Mouse (Mus musculus) stomach, embryonic 15.5 days (tissue): ENCODE results near the gene Sv2b. TPM values are rescaled to one million over a fixed set of nuclear protein-coding genes. Genes with fewer than 3 reads are reported as not detected.
"Not testable (repeated sequence)": the region's sequence is repeated elsewhere in the genome, so short reads cannot be mapped to it uniquely, and the experiment has no call there.

ENCODE experiments used
- ATAC-seq: fragments of 200-750 bp; cut with Nextera tagmentation; 2 replicates; pipeline ENCODE4 v1.8.0; 2017; ENCODE audit warnings: low read depth, moderate number of reproducible peaks, moderate TSS enrichment; ENCODE audit not compliant: insufficient read depth, low FRiP score
- H3K27ac ChIP-seq: fragments of 300-500 bp; sonication (generic); 2 replicates; pipeline ENCODE4 v1.5.1; 2015; ENCODE audit warnings: mild to moderate bottlenecking, inconsistent platforms
- H3K27me3 ChIP-seq: fragments of 300-500 bp; sonication (generic); replicated peaks from 2 replicates; pipeline ENCODE4 v1.6.1; 2015; ENCODE audit warnings: inconsistent platforms
- H3K36me3 ChIP-seq: fragments of 300-500 bp; sonication (generic); 2 replicates; pipeline ENCODE4 v1.6.1; 2015; ENCODE audit warnings: inconsistent platforms
- H3K4me1 ChIP-seq: fragments of 300-500 bp; sonication (generic); 2 replicates; pipeline ENCODE4 v1.6.1; 2015; ENCODE audit warnings: inconsistent platforms
- H3K4me2 ChIP-seq: fragments of 300-500 bp; sonication (generic); 2 replicates; pipeline ENCODE4 v1.6.1; 2015; ENCODE audit warnings: mild to moderate bottlenecking, inconsistent platforms
- H3K4me3 ChIP-seq: fragments of 300-500 bp; sonication (generic); replicated peaks from 2 replicates; pipeline ENCODE4 v1.5.1; 2015; ENCODE audit warnings: inconsistent platforms
- H3K9ac ChIP-seq: fragments of 300-500 bp; sonication (generic); 2 replicates; pipeline ENCODE4 v1.6.1; 2015; ENCODE audit warnings: inconsistent platforms
- H3K9me3 ChIP-seq: fragments of 300-500 bp; sonication (generic); 2 replicates; pipeline ENCODE4 v1.6.1; 2016; ENCODE audit warnings: inconsistent platforms
- WGBS: fragments of 180-500 bp; shearing (Covaris S2); methylation state at CpG from one replicate; pipeline ENCODE4 v1.1.7; 2015; 5-methylcytosine and 5-hydroxymethylcytosine counted together
- polyA plus RNA-seq: library from polyadenylated mRNA; unstranded; fragments of >200 nt; fragmentation: Nextera tagmentation; extraction: Ambion mirVana; gene quantifications from 2 replicates; pipeline ENCODE4 v1.2.1, GENCODE M21; 2015

Sv2b gene
- polyA plus RNA-seq, 1 experiment from 2014 or later = 3.1 TPM

DNA sequence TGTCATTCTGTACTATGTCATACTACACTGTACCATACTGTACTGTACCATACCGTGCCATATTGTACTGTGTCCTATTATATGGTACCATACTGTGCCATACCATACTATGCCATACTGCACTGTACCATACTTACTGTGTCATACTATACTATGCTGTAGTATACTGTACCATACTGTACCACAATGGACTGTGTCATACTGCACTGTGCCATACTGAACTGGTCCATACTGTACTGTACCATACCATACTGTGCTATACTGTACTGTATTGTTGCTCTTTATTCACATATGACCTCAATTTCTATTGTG, 114.2 kb downstream of the Sv2b start:
- H3K9me3 ChIP-seq, H3K27ac ChIP-seq, H3K4me1 ChIP-seq, H3K27me3 ChIP-seq, H3K4me3 ChIP-seq, H3K9ac ChIP-seq, H3K4me2 ChIP-seq, H3K36me3 ChIP-seq: not testable (repeated sequence)
- WGBS = 100% methylated on average over 1 of the region's 1 CpGs
- ATAC-seq = peak; percentile 39; the same call in 1 of the 2 replicates

DNA sequence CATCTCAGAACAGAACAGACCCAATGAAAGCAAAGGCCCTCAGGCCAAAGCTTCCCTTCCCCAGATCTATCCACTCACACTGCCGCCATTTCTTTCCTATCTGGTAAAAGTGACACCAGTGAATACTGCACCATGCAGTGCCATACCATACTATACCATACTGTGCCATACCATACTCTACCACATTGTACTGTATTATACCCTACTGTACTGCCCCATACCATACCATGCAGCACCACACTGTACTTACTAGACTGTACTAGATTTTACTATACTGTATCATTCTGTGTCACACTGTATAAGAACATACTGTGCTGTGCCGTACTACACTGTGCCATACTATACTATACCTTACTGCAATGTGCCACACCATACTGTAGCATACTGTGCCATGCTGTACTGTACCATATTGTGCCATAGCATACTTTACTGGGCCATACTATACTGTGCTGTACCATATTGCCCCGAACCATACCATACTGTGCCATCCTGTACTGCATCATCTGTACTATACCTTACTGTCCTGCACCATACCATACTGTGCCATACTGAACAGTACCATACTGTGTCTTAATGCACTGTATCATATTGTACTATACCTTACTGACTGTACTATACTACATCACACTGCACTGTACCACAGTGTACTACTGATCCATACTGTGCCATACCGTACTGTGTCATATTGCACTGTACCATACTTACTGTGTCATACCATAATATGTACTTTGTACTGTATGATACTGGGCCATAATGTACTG, 114.7 kb downstream of the Sv2b start:
- ATAC-seq = no peak
- no peak overlapping the region for H3K9ac ChIP-seq
- 97% methylated on average over 4 of the region's 4 CpGs for WGBS
- H3K4me2 ChIP-seq = no peak overlapping the region
- H3K27ac ChIP-seq = no peak overlapping the region
- no peaks in the 10 kb centered on the region for H3K4me1 ChIP-seq
- H3K27me3 ChIP-seq = no peaks in the 10 kb centered on the region
- H3K9me3 ChIP-seq = no peaks in the 10 kb centered on the region
- no peaks in the 10 kb centered on the region for H3K36me3 ChIP-seq
- H3K4me3 ChIP-seq = no peak overlapping the region

DNA sequence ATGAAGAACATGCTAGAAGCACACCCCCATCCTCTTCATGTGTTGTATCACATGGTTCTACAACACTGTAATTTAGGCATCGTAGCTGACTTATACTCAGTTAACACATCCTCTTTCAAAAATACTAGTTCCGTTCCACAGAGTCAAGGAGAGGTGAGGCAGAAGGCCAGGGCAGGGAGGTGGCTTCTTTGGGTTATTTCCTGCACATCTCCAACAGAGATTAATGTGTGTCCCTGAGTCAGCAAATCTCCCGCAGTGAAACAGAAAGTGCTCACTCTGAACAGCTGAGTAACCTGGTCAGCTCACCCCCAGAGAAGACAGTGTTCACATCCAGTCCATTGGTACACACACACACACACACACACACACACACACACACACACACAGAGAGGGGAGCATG, 118.9 kb downstream of the Sv2b start:
- Histone ChIP-seq H3K4me3 (no peak overlapping the region), H3K27me3 (no peaks in the 10 kb centered on the region), H3K9me3 (no peaks in the 10 kb centered on the region), H3K27ac (no peak overlapping the region), H3K9ac (no peak overlapping the region), H3K36me3 (no peaks in the 10 kb centered on the region), H3K4me1 (no peaks in the 10 kb centered on the region), H3K4me2 (no peak overlapping the region)
- WGBS = 59% methylated on average over 3 of the region's 3 CpGs
- ATAC-seq = no peak

DNA sequence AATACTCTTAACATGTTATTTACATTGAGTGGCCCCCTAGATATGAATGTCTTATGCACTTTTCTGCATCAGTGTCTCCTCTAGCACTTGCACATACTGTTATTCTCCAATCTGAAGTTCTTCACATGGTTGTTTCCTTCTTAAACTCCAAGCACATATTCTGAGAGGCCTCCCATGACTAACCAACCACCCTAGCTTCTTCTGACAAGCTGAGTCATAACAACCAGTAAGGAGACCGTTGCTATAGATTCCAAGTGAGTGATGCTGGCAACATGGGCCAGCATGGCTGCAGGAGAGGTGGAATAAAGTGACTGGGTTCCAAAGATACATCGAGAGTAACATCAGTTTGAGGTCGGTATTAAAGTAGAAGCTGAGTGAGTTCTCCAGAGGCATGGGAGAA, 134.0 kb downstream of the Sv2b start:
- H3K27ac ChIP-seq = no peak overlapping the region
- no peaks in the 10 kb centered on the region for H3K4me1 ChIP-seq
- WGBS = 80% methylated on average over 3 of the region's 3 CpGs
- ATAC-seq = no peak
- H3K9me3 ChIP-seq = no peaks in the 10 kb centered on the region
- H3K4me3 ChIP-seq = no peak overlapping the region
- H3K4me2 ChIP-seq = no peak overlapping the region
- H3K9ac ChIP-seq = no peak overlapping the region
- H3K27me3 ChIP-seq = no peaks in the 10 kb centered on the region
- H3K36me3 ChIP-seq = no peaks in the 10 kb centered on the region

DNA sequence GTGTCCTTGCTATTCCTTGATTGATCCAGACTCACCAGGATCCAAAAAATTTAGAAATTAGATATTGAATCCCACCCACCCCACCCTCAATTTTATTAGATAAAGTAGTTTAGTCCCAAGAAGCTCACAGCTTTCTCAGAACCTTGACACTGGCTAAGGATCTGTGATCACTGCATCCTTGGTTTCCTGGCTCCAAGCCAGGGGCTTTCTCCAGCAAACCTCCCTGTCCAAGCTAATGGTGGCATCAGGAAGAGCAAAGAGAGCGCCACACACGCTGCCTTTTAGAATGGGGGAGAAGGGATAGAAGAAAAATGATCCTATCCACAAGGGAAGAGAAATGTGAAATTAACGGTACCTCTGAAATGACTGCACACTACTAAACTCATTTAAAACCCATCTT, 141.6 kb downstream of the Sv2b start:
- no peak overlapping the region for H3K9ac ChIP-seq
- H3K4me1 ChIP-seq = no peaks in the 10 kb centered on the region
- H3K27ac ChIP-seq = no peak overlapping the region
- H3K4me3 ChIP-seq = no peak overlapping the region
- no peaks in the 10 kb centered on the region for H3K27me3 ChIP-seq
- WGBS = 73% methylated on average over 3 of the region's 3 CpGs
- no peaks in the 10 kb centered on the region for H3K9me3 ChIP-seq
- H3K4me2 ChIP-seq = no peak overlapping the region
- H3K36me3 ChIP-seq = no peaks in the 10 kb centered on the region
- no peak for ATAC-seq

DNA sequence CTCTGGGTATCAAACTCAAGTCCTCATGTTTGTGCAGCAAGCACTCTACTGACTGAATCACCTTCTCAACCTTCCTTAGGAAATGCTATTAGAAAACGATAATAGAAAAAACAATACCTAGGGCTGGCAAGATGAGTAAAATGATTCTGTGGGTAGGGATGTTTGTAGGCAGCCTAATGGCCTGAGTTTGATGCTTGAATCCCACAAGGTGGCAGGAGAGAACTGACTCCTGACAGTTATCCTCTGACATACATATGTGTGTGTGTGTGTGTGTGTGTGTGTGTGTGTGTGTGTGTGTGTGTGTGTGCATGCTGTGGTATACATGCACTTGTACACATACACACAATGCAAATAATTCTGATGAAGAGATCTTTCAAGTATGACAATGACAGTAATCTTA, 161.9 kb downstream of the Sv2b start:
- WGBS = 77% methylated on average over 1 of the region's 1 CpGs

DNA sequence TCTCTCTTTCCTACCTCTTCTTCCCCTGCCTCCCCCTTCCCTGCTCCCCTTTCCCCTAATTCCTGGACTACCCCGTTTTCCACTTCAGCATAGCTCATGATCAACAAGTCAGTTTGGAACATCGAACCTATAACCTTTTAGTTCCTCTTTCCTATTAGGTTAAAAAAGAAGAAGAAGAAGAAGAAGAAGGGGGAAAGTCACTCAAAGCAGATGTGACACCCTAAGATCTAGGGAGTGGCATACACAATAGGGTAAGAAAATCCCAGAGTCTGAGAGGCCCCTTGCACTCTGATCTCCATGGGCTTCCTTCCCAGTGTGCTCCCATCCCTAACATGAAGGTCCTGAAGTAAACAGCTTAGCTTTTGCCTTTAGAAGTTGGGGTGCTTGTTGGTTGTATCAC, 166.3 kb downstream of the Sv2b start:
- Histone ChIP-seq H3K9me3 (no peaks in the 10 kb centered on the region), H3K36me3 (no peaks in the 10 kb centered on the region), H3K9ac (no peak overlapping the region), H3K4me2 (no peak overlapping the region), H3K27ac (no peak overlapping the region), H3K4me3 (no peak overlapping the region), H3K27me3 (no peaks in the 10 kb centered on the region), H3K4me1 (peaks cover 9% of the 10 kb centered on the region; the same call in 1 of the 2 replicates)
- WGBS = 50% methylated on average over 2 of the region's 2 CpGs
- ATAC-seq = no peak

More for the DNA sequence above, 161.9 kb downstream of the Sv2b start:
- H3K4me3 ChIP-seq = no peak overlapping the region
- no peak overlapping the region for H3K27ac ChIP-seq
- H3K4me2 ChIP-seq = no peak overlapping the region
- no peaks in the 10 kb centered on the region for H3K27me3 ChIP-seq
- no peaks in the 10 kb centered on the region for H3K36me3 ChIP-seq
- H3K9me3 ChIP-seq = no peaks in the 10 kb centered on the region
- ATAC-seq = no peak
- 0 out of 2 replicates have a peak, but pooled peaks cover 2% of the 10 kb centered on the region for H3K4me1 ChIP-seq
- H3K9ac ChIP-seq = no peak overlapping the region

DNA sequence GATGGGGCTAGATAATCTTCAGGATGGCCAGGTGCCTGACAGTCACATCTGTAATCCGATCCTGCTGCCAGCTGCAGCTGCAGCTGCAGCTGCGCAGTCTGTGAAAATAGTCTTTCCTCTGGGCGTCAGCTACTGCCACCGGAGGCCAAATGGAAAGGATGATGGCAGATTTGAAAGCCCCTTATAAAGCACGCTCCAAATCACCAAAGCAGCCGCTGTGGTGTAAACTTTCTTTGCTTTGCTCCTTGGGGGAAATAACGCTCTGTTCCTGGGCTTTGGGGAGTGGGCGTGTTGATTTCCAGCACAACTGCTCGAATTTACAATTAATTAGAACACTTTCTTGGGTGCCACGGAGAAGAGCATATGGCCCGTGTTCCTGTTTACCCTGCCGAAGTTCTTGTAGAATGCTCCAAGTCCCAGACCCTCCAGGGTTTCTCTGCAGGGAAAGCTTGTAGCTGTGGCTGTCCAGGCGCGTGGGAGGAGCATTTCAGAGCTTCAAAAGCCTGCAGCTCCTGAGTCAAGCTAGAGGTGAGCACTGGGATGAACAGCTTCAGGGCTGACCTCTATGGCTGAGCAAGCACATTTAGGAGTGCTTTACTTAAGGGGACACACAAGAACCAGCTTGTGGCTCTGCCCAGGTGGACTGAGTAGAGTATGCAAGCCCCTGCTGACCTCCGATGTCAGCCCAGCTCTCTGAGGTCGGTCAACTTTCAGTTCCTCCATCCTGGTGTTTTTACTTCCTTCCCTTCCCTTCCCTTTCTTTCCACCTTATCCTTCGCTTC, 167.0 kb downstream of the Sv2b start:
- no peak overlapping the region for H3K9ac ChIP-seq
- no peak for ATAC-seq
- no peaks in the 10 kb centered on the region for H3K36me3 ChIP-seq
- no peak overlapping the region for H3K27ac ChIP-seq
- peak overlapping the region; percentile 25 for H3K4me3 ChIP-seq
- no peaks in the 10 kb centered on the region for H3K9me3 ChIP-seq
- H3K4me1 ChIP-seq = peaks cover 9% of the 10 kb centered on the region; the same call in 1 of the 2 replicates
- H3K4me2 ChIP-seq = peak overlapping the region; percentile 56
- WGBS = 8% methylated on average over 17 of the region's 17 CpGs
- H3K27me3 ChIP-seq = no peaks in the 10 kb centered on the region

DNA sequence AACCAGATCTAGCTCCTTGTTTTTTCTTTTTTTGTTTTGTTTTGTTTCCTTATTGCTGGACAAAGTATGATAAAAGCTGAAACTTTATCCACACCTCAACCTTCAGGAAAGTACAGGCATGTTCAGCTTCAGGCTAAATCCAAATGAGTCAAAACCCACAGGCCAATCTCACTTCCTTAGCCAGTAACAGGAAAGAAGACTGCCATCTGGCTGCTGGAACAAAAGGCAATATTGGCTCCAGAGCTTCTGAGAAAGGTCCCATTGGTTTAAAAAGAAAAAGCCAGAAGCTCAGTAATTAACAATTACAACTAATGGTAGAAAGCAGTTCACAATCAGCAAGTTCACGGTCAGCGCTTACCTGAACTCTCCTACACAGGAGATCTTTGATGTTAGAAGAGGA, 169.8 kb downstream of the Sv2b start:
- no peak for ATAC-seq
- Histone ChIP-seq H3K36me3 (no peaks in the 10 kb centered on the region), H3K4me3 (no peak overlapping the region), H3K9ac (no peak overlapping the region), H3K4me2 (no peak overlapping the region), H3K4me1 (peaks cover 9% of the 10 kb centered on the region; the same call in 1 of the 2 replicates), H3K9me3 (no peaks in the 10 kb centered on the region), H3K27me3 (no peaks in the 10 kb centered on the region), H3K27ac (no peak overlapping the region)
- WGBS = 85% methylated on average over 2 of the region's 2 CpGs

DNA sequence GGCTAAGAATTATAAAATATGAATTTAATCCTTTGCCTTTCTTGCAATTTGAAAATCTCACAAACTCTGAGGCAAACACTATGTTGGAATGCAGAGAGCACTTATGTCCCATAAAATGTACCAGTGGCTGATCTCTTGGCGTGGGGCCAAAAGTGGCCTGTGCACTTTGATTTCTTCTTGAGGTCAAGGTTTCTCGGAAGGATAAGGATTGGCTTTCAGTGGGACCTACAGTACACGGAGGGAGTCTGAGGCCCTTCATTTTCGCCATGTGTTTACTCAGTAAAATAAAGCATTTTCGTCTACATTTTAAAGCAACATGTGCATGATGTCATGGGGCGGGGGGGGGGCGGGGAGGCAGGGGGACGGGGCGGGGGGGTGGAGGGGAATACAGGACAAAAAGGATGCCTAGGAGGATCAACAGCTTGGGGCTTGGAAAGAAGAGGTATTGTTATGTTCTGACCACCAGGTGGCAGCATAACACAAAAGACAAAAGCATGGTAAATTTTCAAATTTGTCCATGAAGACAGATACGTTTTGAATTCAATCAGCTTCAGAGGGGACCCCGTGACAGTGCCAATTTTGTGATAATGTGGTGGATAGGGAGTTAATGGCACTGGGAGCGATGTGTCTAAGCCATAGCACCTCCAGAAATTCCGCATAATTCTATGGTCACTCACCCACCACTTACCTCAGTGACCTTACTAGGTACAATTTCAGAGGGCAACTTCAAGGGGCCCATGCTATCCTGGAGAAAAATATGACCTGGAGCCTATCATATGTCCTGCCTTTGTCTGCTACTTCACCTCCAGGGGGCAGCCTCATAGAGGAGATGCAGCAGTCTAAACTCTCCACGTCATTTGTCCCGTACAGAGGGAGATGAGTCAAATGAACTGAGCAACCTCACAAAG, 174.1 kb downstream of the Sv2b start:
- 24% methylated on average over 15 of the region's 15 CpGs for WGBS
- no peak overlapping the region for H3K27ac ChIP-seq
- H3K27me3 ChIP-seq = no peaks in the 10 kb centered on the region
- H3K4me2 ChIP-seq = no peak overlapping the region
- no peak overlapping the region for H3K9ac ChIP-seq
- no peaks in the 10 kb centered on the region for H3K9me3 ChIP-seq
- no peaks in the 10 kb centered on the region for H3K36me3 ChIP-seq
- H3K4me1 ChIP-seq = no peaks in the 10 kb centered on the region
- no peak overlapping the region for H3K4me3 ChIP-seq
- ATAC-seq = no peak

DNA sequence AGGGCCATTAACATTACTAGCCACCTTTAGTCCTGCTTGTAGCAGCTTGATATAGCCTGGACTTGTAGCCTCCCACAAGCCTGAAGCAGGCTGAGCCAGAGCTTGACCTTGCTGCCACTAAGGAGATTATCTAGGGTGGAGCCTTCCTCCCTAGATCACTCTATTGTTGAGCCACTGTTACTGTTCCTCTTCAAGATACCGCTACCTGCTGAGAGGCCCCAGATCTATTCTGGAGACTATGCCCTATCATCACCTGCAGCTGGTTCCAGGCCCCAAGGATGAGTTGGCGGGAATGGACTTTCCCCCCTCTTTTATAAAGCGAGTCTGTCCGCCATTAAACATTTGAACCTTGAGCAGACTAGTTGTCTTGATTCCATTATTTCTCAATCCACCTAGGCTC, 181.0 kb downstream of the Sv2b start:
- H3K4me1 ChIP-seq = no peaks in the 10 kb centered on the region
- no peaks in the 10 kb centered on the region for H3K9me3 ChIP-seq
- no peaks in the 10 kb centered on the region for H3K36me3 ChIP-seq
- no peak for ATAC-seq
- WGBS = 88% methylated on average over 4 of the region's 4 CpGs
- H3K27ac ChIP-seq = no peak overlapping the region
- H3K27me3 ChIP-seq = no peaks in the 10 kb centered on the region
- H3K4me3 ChIP-seq = no peak overlapping the region
- H3K4me2 ChIP-seq = no peak overlapping the region
- no peak overlapping the region for H3K9ac ChIP-seq

DNA sequence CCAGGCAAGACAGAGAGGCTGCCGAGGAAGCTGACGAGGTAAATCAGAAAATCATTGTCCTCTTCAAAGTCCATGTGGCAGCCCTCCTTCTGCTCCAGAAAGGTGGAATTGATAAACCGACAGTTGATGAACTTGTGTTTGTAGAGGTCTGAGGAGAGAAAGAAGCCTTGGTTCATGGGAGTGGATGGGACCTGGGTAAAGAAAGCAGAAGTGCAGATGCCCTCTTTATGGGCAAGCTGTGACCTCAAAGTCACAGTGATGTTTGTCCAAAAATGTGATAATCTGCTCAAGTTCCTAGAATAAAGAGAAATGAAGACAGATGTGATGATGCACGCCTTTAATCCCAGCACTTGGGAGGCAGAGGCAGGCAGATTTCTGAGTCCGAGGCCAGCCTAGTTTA, 185.0 kb downstream of the Sv2b start:
- 79% methylated on average over 5 of the region's 5 CpGs for WGBS
- H3K27me3 ChIP-seq = no peaks in the 10 kb centered on the region
- no peak for ATAC-seq
- H3K4me3 ChIP-seq = no peak overlapping the region
- no peaks in the 10 kb centered on the region for H3K36me3 ChIP-seq
- no peaks in the 10 kb centered on the region for H3K4me1 ChIP-seq
- H3K4me2 ChIP-seq = no peak overlapping the region
- H3K9ac ChIP-seq = no peak overlapping the region
- H3K27ac ChIP-seq = no peak overlapping the region
- H3K9me3 ChIP-seq = no peaks in the 10 kb centered on the region
